Mouse (Mus musculus) bone marrow macrophage, adult 2 months (primary cell): ENCODE results near the gene Matn4.

Experiments
- CTCF ChIP-seq: IDR thresholded peaks from 2 replicates; pipeline ENCODE4 v1.5.1; 2012; ENCODE audit warnings: low read depth, mild to moderate bottlenecking, low read length, moderate library complexity
- POLR2A ChIP-seq: IDR thresholded peaks from 2 replicates; pipeline ENCODE4 v1.6.1; 2012; ENCODE audit warnings: mild to moderate bottlenecking, low read depth, low read length, borderline replicate concordance

- TF ChIP-seq CTCF (no peak), POLR2A (no peak)
Measured at GRCm38 (mm10) chr2:164418308-164418875, 13.4 kb upstream of the Matn4 start.
